Mouse (Mus musculus) ovary, postnatal 14 days (tissue): Measurements from ENCODE around the gene Tmem117.

Experiments
- DNase-seq: peaks from one replicate; pipeline ENCODE4 v3.0.0; 2022; ENCODE audit warnings: low spot score

Gene Tmem117

DNA sequence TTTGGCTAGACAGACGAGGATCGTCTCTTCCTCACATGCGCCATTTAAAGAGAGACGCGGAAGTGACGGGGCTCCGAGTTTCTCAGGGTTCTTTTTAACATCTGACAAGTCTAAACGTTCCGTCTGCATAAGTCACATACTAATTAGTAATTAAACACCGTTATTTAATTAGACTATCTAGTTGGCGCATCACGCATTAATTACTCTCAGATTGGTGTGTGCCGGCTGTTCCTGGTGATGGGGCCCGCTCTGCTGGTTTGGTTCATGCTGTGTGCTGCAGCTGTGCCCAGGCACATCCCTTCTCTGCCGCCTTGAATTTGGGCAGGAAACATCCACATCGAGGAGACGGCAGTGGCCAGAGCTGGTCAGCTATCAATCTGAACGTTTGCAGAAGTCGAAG lies 142.7 kb downstream of the Tmem117 start:
- no peak for DNase-seq

DNA sequence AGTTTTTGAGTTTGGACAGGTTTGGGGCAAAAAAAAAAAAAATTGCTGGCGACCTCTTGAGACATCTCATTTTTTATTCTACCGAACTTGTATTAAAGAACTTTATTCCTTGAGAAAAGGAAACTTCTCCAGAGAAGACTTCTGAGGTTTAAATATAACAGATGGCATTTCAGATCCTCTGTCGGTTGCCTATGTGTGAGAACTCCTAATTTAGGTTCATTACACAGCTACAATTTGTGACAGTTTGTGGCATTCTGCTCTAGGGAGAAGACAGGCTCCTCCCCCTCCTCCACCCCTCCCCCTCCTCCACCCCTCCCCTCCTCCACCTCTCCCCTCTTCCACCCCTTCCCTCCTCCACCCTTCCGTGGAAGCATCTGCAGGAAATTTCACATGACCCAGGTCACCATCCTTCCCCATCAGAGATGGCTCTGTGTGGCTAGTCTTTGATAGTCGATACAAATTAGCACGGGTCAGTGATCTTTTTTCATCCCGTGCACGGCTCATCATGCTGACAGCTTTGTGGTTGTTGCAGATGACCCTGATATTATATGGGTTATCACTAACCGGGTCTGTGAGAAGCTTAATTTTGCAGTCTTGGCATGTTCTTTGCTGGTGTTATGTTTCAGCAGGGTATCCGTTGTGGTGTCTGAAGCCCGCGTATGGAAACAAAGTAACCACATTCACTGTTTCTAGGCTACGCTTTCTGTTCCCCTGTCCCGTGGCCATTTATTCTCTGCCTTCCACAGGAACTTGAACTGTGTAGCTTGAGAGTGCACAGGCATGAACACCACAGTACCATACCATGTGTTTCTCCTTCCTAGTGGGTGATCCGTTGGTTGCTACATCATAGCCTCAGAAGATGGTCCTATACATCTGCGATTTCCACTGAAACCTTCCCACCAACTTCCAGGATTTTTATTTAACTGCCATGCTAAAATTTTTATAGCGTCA lies 147.4 kb downstream of the Tmem117 start:
- DNase-seq, result no peak

DNA sequence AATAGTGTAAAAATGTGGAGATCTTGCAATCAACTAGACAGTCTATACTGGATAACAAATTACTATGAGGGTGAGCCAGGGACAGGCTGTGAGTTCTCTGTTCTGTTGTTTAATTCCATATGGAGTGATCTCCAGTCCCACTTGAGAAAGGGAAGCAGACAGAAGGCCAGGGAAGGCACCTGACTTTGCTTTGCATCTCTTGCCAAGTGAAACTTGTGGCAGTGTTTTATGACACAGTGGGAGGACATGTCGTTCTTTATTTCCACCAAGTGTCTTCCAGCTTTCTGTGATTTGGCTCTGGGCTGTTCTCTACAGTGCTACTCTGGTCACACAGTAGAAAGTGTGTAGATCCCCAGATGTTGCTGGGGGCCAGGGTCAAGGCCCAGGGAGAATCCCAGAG lies 152.5 kb downstream of the Tmem117 start:
- DNase-seq, result no peak

DNA sequence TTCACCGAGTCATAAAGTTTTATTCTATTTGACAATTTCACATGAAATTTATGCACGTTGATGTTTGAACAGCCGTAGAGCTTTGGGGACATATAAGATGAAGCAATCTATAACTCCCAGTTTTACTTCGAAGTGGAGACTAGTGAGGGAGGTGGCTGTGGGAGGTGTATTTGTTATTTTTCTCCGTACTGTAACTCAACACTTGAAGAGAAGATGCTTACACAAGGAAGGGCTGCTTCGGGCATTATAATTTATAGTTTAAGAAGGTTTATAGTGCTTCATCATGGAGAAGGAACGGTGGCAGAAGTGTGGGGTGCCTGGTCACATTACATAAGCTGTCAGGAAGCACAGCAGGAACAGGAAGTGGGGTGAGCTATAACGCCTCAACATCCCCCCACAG lies 164.4 kb downstream of the Tmem117 start:
- no peak for DNase-seq

DNA sequence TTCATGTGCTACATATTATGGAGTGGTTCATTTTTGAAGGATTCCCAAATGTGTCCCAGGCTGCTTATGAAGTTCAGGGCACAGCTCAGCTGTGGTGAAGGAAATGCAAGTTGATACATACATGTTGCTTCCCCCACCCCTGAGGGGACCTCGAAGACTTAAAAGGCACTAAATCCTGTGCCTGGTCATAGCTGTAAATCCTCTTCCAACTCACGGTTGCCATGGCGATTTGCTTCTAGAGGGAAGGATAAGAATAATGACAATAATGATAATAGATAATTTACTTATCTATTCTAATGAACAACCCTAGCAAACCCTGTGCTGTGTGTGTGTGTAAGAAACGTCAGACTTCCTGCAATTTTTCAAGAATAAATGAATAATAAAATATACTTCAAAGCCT lies 166.5 kb downstream of the Tmem117 start:
- DNase-seq, result no peak

DNA sequence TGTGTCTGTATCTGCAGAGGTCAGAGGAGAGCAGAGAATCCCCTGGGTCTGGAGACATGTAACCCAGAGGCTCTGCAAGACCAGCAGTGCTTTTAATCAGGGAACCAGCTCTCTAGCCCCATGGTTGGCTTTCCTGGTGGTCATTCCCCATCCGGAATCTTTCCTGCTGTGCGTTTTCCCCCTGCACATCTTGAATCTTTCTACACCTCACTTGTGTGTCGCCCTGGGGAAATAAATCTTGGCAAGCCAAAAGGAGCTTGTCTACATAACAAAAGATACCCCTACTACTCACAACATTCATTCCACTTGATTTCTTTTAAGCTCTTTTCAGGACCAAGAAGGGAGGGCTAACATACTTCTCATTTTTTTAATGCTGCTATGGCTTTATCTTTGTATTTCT lies 169.2 kb downstream of the Tmem117 start:
- DNase-seq, result no peak

DNA sequence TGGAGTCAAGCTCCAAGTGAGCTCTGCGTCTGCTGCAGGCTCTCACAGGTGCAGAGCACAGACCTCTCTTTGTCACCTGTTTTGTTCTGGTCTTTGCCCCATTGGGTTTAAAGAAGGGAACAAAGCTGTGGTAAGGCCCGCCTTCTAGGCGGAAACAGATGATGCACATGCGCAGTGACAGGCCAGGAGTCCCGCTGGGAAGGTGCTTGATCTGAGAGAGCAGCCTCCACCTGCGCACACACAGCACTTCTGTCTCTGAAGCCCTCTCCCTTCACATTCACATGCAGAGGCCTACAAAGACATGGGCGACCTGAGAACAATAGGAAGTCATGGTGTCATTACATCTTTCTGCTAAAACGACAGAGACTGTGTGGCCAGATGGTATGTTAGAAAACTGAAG lies 172.4 kb downstream of the Tmem117 start:
- no peak for DNase-seq

DNA sequence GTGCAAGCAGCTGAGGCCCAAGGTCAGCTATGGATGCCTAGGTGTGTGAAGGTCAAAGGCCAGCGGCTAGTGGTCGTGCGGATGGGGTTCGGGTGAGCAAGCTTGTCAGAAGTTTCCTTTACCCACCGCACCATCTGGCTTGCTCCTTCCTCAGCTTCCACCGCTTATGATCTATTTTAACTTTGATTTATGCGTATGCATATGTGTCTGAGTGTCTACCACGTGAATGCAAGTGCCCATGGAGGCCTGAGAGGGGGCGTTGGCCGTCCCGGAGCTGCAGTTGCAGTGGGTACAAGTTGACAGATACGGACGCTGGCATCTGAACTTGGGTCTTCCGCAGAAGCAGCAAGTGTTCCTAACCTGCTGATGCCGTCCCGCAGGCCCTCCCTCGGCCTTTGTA lies 173.8 kb downstream of the Tmem117 start:
- no peak for DNase-seq

DNA sequence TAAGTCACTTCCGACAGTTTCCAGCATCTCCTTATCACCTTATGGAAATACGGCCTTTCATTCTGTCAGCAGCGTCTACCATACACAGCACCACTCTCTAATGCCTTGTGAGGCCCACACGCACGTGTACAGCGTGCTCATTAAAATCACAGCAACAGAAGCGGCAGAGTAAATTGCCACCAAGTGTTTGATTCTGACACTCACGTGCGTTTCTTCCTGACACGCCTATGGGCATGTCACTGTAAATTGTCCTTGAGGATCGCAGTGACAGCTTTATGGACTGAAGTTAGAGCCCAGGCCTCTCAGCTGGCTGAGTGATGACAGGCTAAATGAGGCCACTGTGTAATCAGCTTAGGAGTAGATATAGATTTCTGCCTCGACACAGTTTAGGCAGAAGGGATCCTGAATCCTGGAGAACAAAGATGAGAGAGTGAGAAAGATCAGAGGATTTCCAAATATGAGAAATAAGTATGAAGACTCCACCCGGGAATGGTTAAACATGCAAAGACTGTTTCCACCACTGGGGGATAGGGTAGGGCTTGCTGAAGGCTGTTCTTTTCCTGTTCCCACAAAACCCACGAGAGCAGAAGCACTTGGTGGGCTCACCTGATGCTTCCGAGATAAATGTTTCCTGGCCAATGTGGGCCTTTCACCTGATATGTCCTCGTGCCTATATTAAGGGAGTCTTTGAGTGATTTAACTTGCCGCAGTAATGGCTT lies 174.8 kb downstream of the Tmem117 start:
- no peak for DNase-seq

DNA sequence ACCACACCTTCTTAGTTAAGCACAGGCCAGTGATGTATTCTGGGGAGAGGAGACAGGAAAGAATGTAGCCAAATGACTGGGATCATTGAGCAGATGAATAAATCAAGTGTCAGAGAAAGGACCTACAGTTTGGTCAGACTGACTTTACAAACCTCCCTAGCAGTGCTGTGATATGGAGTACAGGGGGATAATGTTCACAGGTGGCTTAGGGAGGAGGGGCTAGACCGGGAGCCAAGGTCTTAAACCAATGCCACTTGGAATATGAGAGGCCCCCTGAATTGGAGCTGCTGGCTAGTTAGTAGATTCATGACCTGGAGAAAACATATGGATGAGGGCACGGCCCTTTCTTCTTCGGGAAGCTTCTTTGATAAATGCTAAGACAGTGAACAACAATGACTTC lies 177.0 kb downstream of the Tmem117 start:
- DNase-seq, result no peak

DNA sequence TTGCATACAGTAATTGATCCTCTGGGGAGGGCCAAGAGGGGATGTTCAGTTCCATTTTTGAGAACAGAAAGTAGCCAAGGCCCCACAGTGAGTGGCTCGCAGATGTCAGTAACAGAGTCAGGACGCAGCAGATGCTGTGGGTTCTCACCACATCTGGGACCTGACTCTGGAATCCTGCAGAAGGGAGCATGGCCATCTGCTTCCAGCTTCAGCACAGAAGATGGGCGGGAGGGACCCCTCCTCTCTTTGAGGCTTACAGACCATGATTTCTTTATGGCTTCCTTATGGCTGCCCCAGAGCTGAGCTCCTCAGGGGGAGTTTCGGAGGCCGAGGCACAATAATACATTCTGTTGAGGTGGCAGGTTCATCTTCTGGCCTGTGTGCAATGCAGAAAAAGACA lies 182.5 kb downstream of the Tmem117 start:
- no peak for DNase-seq

DNA sequence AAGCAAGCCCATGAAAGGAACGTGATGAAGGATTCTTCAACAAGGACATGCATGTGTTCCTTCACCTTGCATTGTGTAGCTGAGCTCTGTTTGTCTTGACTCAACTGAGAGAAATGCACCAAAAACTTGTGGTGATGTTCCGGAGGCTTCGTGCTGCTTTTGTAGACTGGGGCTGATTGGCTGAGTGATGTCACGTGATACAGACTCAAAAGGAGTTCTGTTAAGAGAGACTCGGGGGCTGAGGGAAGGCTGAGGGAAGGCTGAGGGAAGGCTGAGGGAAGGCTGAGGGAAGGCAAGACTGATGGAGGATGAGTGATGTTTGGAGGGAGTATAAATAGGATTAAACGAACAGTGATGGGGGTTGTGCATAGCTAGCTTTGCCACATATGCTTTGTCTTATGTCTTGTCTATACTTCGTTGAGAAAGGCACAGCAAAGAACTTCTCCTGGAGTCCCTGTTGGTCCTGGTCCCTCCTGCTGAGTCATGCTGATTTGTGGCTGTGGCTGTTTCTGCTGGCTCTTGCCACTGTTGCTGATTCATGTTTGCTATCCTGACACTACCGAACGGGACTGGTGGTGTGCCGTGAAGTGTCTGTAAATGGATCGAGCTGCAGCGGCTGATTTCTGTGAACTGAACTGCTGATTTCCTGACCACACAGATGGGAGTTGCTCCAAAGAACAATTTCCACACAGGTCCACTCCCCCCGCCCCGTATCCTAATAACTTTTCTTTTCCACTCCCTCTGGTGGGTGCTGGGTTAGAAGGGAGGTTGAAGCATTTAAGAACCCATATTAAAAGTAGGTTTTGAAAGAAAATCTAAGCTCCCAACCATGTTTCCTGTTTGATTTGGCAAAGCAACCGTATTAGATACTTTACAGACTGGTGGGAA lies 185.4 kb downstream of the Tmem117 start:
- no peak for DNase-seq

DNA sequence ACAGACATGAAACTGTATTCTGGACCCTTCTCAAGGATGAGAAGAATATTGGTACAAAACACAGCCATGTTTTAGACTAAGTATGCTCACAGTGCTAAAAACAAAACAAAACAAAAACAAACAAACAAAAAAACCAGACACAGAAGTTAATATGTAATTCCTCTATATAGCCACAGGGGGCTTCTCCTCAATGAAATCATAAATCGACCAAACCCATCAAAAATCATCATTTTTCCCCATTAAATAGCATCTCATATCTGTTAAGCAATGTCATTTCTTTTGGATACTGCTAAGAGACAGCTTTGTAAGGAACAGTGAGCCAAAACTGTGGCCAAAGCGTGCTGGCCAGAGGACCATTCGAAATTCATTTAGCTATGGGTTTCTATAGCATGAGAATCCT lies 206.6 kb downstream of the Tmem117 start:
- no peak for DNase-seq

DNA sequence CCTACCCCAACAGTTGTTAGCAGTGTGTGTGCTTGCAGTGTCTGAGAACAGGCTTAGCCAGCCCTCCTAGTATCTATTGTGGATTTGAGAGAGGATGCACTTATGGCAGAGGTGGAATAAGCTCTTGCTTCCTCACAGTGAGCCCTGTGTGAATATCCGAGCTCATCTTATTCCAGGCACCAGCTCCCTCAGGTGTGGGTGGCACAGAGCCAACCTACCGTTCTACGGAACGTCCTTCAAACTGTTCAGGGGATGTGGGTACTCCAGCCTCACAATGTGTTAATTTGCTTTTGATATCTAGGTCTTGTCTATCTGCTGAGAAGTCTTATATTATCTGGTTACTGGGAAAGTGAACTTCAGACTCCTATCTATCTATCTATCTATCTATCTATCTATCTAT lies 209.6 kb downstream of the Tmem117 start:
- no peak for DNase-seq

DNA sequence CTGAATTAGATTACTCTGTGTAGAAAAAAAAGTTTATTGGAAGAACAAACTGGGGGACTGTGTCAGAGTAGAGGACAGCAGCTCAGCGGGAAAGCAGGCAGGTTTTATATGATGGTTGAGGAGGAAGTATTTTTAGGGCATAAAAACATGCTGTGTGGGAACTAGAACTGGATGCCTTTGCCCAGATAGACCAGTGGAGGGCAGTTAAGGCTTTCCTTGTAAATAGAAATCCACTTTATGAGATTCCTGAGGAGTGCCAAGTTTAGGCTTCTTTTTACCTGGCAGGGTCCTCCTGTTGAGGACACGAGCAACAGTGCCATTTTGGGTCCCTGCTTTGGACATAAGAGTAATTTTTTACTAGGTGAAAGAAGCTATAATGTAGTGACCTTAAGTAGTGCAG lies 218.5 kb downstream of the Tmem117 start:
- no peak for DNase-seq

DNA sequence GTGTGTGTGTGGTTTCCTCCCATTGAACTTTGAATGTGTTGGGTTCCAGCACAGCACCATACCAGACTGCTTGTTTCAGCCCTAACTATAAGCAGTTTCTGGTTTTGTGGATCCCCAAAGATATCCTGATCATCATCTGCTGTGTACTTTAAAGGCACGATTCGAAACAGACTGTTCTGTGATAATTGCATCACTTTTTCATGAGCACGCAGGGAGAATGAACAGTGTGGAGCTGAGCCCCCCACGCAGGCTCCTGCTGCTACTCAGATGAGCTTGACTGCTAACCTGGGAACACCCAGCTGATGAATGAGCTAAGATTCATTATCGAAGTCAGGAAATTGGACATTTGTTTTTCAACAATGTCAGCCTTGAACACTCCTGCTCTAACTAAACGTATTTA lies 230.6 kb downstream of the Tmem117 start:
- DNase-seq, result no peak

DNA sequence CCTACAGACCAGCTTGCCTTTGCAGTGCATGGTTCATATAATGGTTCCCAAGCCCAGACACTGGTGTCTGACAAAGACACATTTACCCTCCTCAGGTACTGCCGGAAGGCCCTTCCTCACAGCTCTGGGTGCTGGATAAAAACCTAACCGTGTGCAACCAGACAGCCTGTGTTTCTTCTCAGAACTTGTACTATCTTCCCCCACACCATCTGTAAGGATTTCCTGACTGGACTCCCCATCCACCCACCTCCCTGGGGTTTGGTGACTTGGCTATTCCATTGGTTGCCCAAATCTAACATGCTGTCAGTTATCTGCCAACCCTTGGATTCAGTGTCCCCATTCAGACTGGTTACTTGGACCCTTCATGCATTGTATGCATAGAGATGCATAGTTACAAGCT lies 232.1 kb downstream of the Tmem117 start:
- DNase-seq, result no peak

DNA sequence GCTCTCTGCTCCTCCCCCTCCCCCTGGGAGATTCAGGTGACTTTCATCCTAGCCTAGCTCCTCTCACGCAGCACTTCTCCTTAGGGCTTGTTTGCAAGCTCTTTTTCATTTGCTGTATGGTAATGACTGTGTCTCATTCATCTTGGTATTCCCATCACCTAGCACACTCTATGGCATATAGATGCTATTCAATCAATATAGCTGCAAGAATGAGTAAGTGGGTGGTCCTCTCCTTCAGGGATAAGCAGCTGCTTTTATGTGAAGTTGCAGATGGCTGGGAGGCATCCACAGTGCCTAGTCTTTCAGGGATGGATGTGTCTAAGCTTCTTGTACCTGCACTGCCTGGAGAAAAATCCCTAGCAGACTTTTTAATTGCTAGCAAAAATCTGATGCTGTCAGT lies 235.1 kb downstream of the Tmem117 start:
- no peak for DNase-seq

DNA sequence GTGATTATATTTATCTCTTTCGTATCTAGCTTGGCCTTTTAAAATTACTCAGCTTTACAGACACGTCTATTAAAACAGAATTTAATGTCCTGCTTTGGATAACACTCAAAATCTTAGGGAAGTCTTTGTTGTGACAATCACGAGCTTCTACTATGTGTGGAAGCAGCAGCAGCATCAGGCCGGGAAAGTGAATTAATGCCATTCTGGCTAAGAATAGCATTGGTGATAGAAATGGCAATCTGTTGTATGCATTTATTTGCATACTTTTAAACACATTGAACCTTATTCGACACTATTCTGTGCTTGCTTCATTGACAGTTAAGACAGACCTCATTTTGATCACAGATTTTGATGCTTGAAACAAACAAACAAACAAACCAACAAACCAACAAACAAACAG lies 239.3 kb downstream of the Tmem117 start:
- no peak for DNase-seq

DNA sequence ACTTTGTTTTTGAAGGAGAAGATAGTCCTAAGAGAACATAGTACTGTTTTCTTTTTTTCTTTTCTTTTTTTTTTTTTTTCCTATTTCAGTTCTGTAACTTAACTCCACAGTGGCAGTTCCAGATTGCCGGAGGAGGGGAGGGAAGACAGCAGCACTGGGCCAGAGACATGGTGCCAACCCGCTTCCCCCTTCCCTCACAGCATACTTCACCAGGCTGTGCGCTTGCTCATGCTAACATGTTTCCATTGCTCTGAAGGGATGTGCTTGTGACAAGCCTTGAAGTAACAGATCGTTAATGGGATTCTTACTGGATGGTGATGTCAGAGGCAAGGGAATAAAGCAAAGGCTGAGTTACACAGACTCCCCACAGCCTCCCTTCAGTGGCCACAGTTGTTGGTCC lies 256.0 kb downstream of the Tmem117 start:
- no peak for DNase-seq

DNA sequence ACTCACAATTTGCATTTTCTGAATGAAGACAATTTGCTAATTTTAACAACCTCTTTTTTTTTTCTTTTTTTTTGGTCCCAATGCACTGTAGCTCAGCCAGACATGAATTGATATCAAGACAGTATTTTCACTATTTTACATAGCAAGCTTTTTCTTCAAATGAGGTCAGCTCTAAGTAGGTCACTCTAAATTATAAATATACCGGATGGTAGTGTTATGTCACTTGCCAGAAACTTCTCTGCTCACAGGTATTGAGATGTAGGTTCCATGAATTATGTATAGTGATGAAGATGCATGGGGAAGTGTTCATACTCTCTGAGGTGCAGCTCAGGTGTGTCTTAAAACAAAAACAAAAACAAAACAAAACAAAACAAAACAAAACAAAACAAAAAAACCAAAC lies 264.2 kb downstream of the Tmem117 start:
- DNase-seq, result no peak

DNA sequence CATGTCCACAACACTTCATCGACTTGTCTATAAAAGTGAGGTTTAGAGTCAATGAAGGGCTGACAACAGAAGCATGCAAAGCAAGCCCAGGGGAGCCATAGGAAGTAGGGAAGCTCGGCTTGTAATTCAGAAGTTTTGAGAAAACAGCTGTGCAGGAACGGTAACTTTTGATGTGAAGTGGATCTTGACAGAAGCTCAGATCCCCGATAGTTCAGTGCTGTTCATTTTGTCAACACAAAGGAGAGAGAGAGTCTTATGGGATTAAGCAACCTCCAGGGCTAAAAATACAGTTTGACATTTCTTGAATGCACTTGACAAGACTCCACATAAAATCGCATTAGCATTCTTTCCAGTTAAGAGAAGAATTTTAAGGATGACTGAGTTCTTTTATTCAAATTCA lies 265.1 kb downstream of the Tmem117 start:
- DNase-seq, result no peak

DNA sequence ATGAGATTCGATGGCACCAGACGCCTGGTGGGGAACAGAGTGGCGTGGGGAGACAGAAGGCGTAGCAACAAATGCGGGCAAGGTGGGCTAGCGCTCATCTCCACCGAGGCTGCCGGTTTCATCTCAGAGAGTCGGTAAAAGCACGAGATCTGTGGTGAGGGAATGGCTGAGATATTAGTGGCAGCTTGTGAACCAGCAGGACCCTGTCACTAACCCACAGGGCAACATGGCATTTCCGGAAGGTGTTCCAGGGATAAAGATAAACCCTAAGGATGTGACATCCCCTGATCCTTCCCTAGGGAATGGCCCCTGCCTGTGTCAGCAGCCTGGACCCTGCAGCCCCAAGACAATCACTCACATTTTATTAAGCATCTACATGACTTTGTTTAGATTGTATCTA lies 266.6 kb downstream of the Tmem117 start:
- no peak for DNase-seq
